Mouse (Mus musculus) lung, embryonic 15.5 days (tissue): ENCODE measurements around the gene Higd2a. TPM values are rescaled to one million over a fixed set of nuclear protein-coding genes. Genes with fewer than 3 reads are reported as not detected.
"Not testable (repeated sequence)": the region's sequence is repeated elsewhere in the genome, so short reads cannot be mapped to it uniquely, and the experiment has no call there.

Experiments
- ATAC-seq: fragments of 200-750 bp; cut with Nextera tagmentation; 2 replicates; pipeline ENCODE4 v1.8.0; 2017; ENCODE audit warnings: moderate number of reproducible peaks, borderline replicate concordance; ENCODE audit not compliant: low FRiP score, low TSS enrichment; ENCODE audit errors: extremely low read depth
- H3K27ac ChIP-seq: fragments of 300-500 bp; sonication (generic); 2 replicates; pipeline ENCODE4 v1.5.1; 2015; ENCODE audit warnings: moderate library complexity, mild to moderate bottlenecking, inconsistent platforms
- H3K27me3 ChIP-seq: fragments of 300-500 bp; sonication (generic); 2 replicates; pipeline ENCODE4 v1.6.1; 2015; ENCODE audit warnings: inconsistent platforms
- H3K36me3 ChIP-seq: fragments of 300-500 bp; sonication (generic); 2 replicates; pipeline ENCODE4 v1.6.1; 2015; ENCODE audit warnings: inconsistent platforms
- H3K4me1 ChIP-seq: fragments of 300-500 bp; sonication (generic); 2 replicates; pipeline ENCODE4 v1.6.1; 2015; ENCODE audit warnings: inconsistent platforms
- H3K4me2 ChIP-seq: fragments of 300-500 bp; sonication (generic); 2 replicates; pipeline ENCODE4 v1.6.1; 2015; ENCODE audit warnings: inconsistent platforms, mild to moderate bottlenecking, moderate library complexity
- H3K4me3 ChIP-seq: fragments of 300-500 bp; sonication (generic); 2 replicates; pipeline ENCODE4 v1.5.1; 2015; ENCODE audit warnings: mild to moderate bottlenecking, inconsistent platforms
- H3K9ac ChIP-seq: fragments of 300-500 bp; sonication (generic); 2 replicates; pipeline ENCODE4 v1.6.1; 2015; ENCODE audit warnings: inconsistent platforms
- H3K9me3 ChIP-seq: fragments of 300-500 bp; sonication (generic); 2 replicates; pipeline ENCODE4 v1.6.1; 2016; ENCODE audit warnings: inconsistent platforms
- WGBS: fragments of 180-500 bp; shearing (Covaris S2); methylation state at CpG from one replicate; pipeline ENCODE4 v1.1.7; 2015; 5-methylcytosine and 5-hydroxymethylcytosine counted together
- polyA plus RNA-seq: library from polyadenylated mRNA; unstranded; fragments of >200 nt; fragmentation: Nextera tagmentation; extraction: Ambion mirVana; gene quantifications from 2 replicates; pipeline ENCODE4 v1.2.1, GENCODE M21; 2015

Higd2a gene
- polyA plus RNA-seq, 1 experiment from 2014 or later, result 170 TPM

GRCm38 (mm10) chr13:54608666-54609065 is 18.7 kb downstream of the Higd2a start:
- no peak overlapping the region for H3K27ac ChIP-seq
- WGBS, result 35% methylated on average over 8 of the region's 8 CpGs

GRCm38 (mm10) chr13:54609301-54609700 is 19.3 kb downstream of the Higd2a start:
- H3K36me3 ChIP-seq, result no peaks in the 10 kb centered on the region
- no peak overlapping the region for H3K27ac ChIP-seq
- 28% methylated on average over 1 of the region's 1 CpGs for WGBS

More at GRCm38 (mm10) chr13:54608666-54609065, 18.7 kb downstream of the Higd2a start:
- H3K4me2 ChIP-seq, result no peak overlapping the region
- H3K4me3 ChIP-seq, result no peak overlapping the region
- no peak for ATAC-seq
- H3K27me3 ChIP-seq, result no peaks in the 10 kb centered on the region
- H3K4me1 ChIP-seq, result peaks cover 17% of the 10 kb centered on the region; the same call in 1 of the 2 replicates
- H3K9ac ChIP-seq, result no peak overlapping the region
- H3K36me3 ChIP-seq, result no peaks in the 10 kb centered on the region
- no peaks in the 10 kb centered on the region for H3K9me3 ChIP-seq

GRCm38 (mm10) chr13:54610613-54610971 is 20.6 kb downstream of the Higd2a start:
- no peaks in the 10 kb centered on the region for H3K9me3 ChIP-seq
- WGBS, result 11% methylated on average over 13 of the region's 13 CpGs
- peak overlapping the region; percentile 29; the same call in 1 of the 2 replicates for H3K27ac ChIP-seq
- H3K36me3 ChIP-seq, result no peaks in the 10 kb centered on the region
- peaks cover 17% of the 10 kb centered on the region; the same call in 1 of the 2 replicates for H3K4me1 ChIP-seq
- H3K27me3 ChIP-seq, result no peaks in the 10 kb centered on the region
- peak overlapping the region; percentile 97 for H3K4me2 ChIP-seq
- H3K4me3 ChIP-seq, result peak overlapping the region; percentile 72
- ATAC-seq, result no peak
- peak overlapping the region; percentile 72 for H3K9ac ChIP-seq

More at GRCm38 (mm10) chr13:54609301-54609700, 19.3 kb downstream of the Higd2a start:
- no peaks in the 10 kb centered on the region for H3K27me3 ChIP-seq
- H3K4me3 ChIP-seq, result no peak overlapping the region
- H3K9ac ChIP-seq, result no peak overlapping the region
- no peak overlapping the region for H3K4me2 ChIP-seq
- peaks cover 17% of the 10 kb centered on the region; the same call in 1 of the 2 replicates for H3K4me1 ChIP-seq
- H3K9me3 ChIP-seq, result no peaks in the 10 kb centered on the region
- ATAC-seq, result no peak

- H3K4me2 ChIP-seq, result peak within 1 kb of the TSS; percentile 97
- H3K9ac ChIP-seq, result peak within 1 kb of the TSS; percentile 72
- peak; percentile 83; the same call in 1 of the 2 replicates for ATAC-seq
- peaks cover 17% of the 10 kb centered on the region; the same call in 1 of the 2 replicates for H3K4me1 ChIP-seq
- under 1% methylated on average over 60 of the region's 66 CpGs for WGBS
- H3K9me3 ChIP-seq, result no peaks in the 10 kb centered on the region
- peak within 1 kb of the TSS; percentile 72 for H3K4me3 ChIP-seq
- H3K27ac ChIP-seq, result peak within 1 kb of the TSS; percentile 29
- no peaks in the 10 kb centered on the region for H3K36me3 ChIP-seq
- no peaks in the 10 kb centered on the region for H3K27me3 ChIP-seq
Observed at GRCm38 (mm10) chr13:54610972-54611754, 21.2 kb downstream of the Higd2a start, which contains the start of gene Cltb. Cltb (minus strand) TSS chr13:54611344.

- H3K4me3 ChIP-seq, H3K27ac ChIP-seq, H3K9ac ChIP-seq, H3K27me3 ChIP-seq, H3K4me2 ChIP-seq, H3K9me3 ChIP-seq, ATAC-seq, H3K36me3 ChIP-seq: not testable (repeated sequence)
- H3K4me1 ChIP-seq, result peaks cover 17% of the 10 kb centered on the region; the same call in 1 of the 2 replicates
- WGBS, result 83% methylated on average over 8 of the region's 8 CpGs
Observed at GRCm38 (mm10) chr13:54613141-54613540, 23.1 kb downstream of the Higd2a start.

- H3K27me3 ChIP-seq, result no peaks in the 10 kb centered on the region
- no peaks in the 10 kb centered on the region for H3K9me3 ChIP-seq
- no peak for ATAC-seq
- WGBS, result 72% methylated on average over 8 of the region's 8 CpGs
- no peak overlapping the region for H3K9ac ChIP-seq
- no peaks in the 10 kb centered on the region for H3K36me3 ChIP-seq
- peaks cover 6% of the 10 kb centered on the region; the same call in 1 of the 2 replicates for H3K4me1 ChIP-seq
- H3K27ac ChIP-seq, result no peak overlapping the region
- H3K4me3 ChIP-seq, result no peak overlapping the region
- H3K4me2 ChIP-seq, result no peak overlapping the region
Observed at GRCm38 (mm10) chr13:54616307-54616706, 26.3 kb downstream of the Higd2a start.

GRCm38 (mm10) chr13:54616998-54617397 is 27.0 kb downstream of the Higd2a start:
- Histone ChIP-seq H3K27me3 (no peaks in the 10 kb centered on the region), H3K27ac (no peak overlapping the region), H3K9ac (no peak overlapping the region), H3K36me3 (no peaks in the 10 kb centered on the region), H3K9me3 (no peaks in the 10 kb centered on the region), H3K4me3 (no peak overlapping the region), H3K4me1 (no peaks in the 10 kb centered on the region), H3K4me2 (no peak overlapping the region)
- 60% methylated on average over 6 of the region's 6 CpGs for WGBS
- ATAC-seq, result no peak

GRCm38 (mm10) chr13:54621155-54621932 is 31.3 kb downstream of the Higd2a start, which contains the start of gene Faf2:
Faf2 (plus strand) TSS chr13:54621784.
- H3K27ac ChIP-seq, result peak within 1 kb of the TSS; percentile 66
- peak within 1 kb of the TSS; percentile 70 for H3K4me3 ChIP-seq
- peak within 1 kb of the TSS; percentile 77 for H3K4me2 ChIP-seq
- H3K36me3 ChIP-seq, result no peaks in the 10 kb centered on the region
- H3K4me1 ChIP-seq, result peaks cover 12% of the 10 kb centered on the region
- no peaks in the 10 kb centered on the region for H3K9me3 ChIP-seq
- ATAC-seq, result peak; percentile 98
- 9% methylated on average over 44 of the region's 44 CpGs for WGBS
- H3K27me3 ChIP-seq, result no peaks in the 10 kb centered on the region
- peak within 1 kb of the TSS; percentile 96 for H3K9ac ChIP-seq

GRCm38 (mm10) chr13:54621960-54622521 is 32.0 kb downstream of the Higd2a start:
- peak overlapping the region; percentile 96 for H3K9ac ChIP-seq
- H3K4me1 ChIP-seq, result peaks cover 12% of the 10 kb centered on the region
- H3K36me3 ChIP-seq, result no peaks in the 10 kb centered on the region
- peak; percentile 48; the same call in 1 of the 2 replicates for ATAC-seq
- peak overlapping the region; percentile 70 for H3K4me3 ChIP-seq
- H3K9me3 ChIP-seq, result no peaks in the 10 kb centered on the region
- H3K4me2 ChIP-seq, result peak overlapping the region; percentile 77
- 1% methylated on average over 27 of the region's 27 CpGs for WGBS
- H3K27me3 ChIP-seq, result no peaks in the 10 kb centered on the region
- peak overlapping the region; percentile 66 for H3K27ac ChIP-seq

- no peak overlapping the region for H3K27ac ChIP-seq
- H3K9ac ChIP-seq, result no peak overlapping the region
- ATAC-seq, result no peak
- H3K9me3 ChIP-seq, result no peaks in the 10 kb centered on the region
- peaks cover 10% of the 10 kb centered on the region; the same call in 1 of the 2 replicates for H3K36me3 ChIP-seq
- no peaks in the 10 kb centered on the region for H3K4me1 ChIP-seq
- no peak overlapping the region for H3K4me2 ChIP-seq
- no peak overlapping the region for H3K4me3 ChIP-seq
- 74% methylated on average over 4 of the region's 4 CpGs for WGBS
- no peaks in the 10 kb centered on the region for H3K27me3 ChIP-seq
Observed at GRCm38 (mm10) chr13:54629128-54629527, 39.1 kb downstream of the Higd2a start.

GRCm38 (mm10) chr13:54632731-54633277 is 42.8 kb downstream of the Higd2a start:
- no peak for ATAC-seq
- H3K9ac ChIP-seq, result no peak overlapping the region
- H3K9me3 ChIP-seq, result no peaks in the 10 kb centered on the region
- H3K36me3 ChIP-seq, result peaks cover 28% of the 10 kb centered on the region
- no peak overlapping the region for H3K27ac ChIP-seq
- no peak overlapping the region for H3K4me3 ChIP-seq
- H3K4me1 ChIP-seq, result no peaks in the 10 kb centered on the region
- 38% methylated on average over 3 of the region's 3 CpGs for WGBS
- H3K27me3 ChIP-seq, result no peaks in the 10 kb centered on the region
- no peak overlapping the region for H3K4me2 ChIP-seq
